Mouse (Mus musculus) c-Kit-negative CD71-positive TER-119-positive erythroid progenitor cells, embryonic 14.5 days (primary cell): Measurements from ENCODE around the gene Olfr338.
"Not testable (repeated sequence)": the region's sequence is repeated elsewhere in the genome, so short reads cannot be mapped to it uniquely, and the experiment has no call there.

Source experiments
- DNase-seq: peaks from one replicate; pipeline ENCODE4 v3.0.0-alpha.2; 2013; ENCODE audit warnings: low read depth, low spot score

The Olfr338 gene

GRCm38 (mm10) chr2:36373219-36373618, at the start of gene Olfr338:
TSS of gene Olfr338 (plus strand) at chr2:36373519.
- DNase-seq, result no peak

- DNase-seq, result not testable (repeated sequence)
Measured at GRCm38 (mm10) chr2:36415174-36415573, 41.9 kb downstream of the Olfr338 start.

- not testable (repeated sequence) for DNase-seq
Measured at GRCm38 (mm10) chr2:36415591-36415990, 42.3 kb downstream of the Olfr338 start.

- no peak for DNase-seq
Measured at GRCm38 (mm10) chr2:36418647-36419046, 45.3 kb downstream of the Olfr338 start, which contains the start of gene Olfr339. TSS of gene Olfr339 (plus strand) at chr2:36418947.
